ENCODE assay signal across 9 mouse cellular contexts in genomic region chr7:52037600-52038582, GRCm38 (mm10). TPM values are rescaled to one million over a fixed set of nuclear protein-coding genes. Genes with fewer than 3 reads are reported as not detected.
A peak's percentile ranks its signal among the peaks of the same experiment; 100 is the strongest.
DNase-seq lines count a peak whose midpoint lies in the region; ATAC-seq and TF ChIP-seq lines count a peak whose summit lies in the region.
"Had no signal": no experiment of that assay in that cellular context is flagged by ENCODE, and none has a peak within 500 bp of the region (broad histone marks: within the 10 kb centered on the region; RNA-seq: fewer than 3 reads in every experiment).

No protein-coding gene starts in this region.

- no peak overlapping the region for H3K4me2 ChIP-seq in kidney, embryonic 15.5 days
- H3K4me2 ChIP-seq in stomach, postnatal 0 days (replicated peaks; ENCODE audit: low read depth): no peak overlapping the region
- H3K4me2 ChIP-seq: heart, embryonic 13.5 days had no signal

- no peak overlapping the region for H3K9ac ChIP-seq in kidney, embryonic 15.5 days
- H3K9ac ChIP-seq in stomach, postnatal 0 days (ENCODE audit: low read length): no peak overlapping the region
- H3K9ac ChIP-seq: heart, embryonic 13.5 days had no signal

- no peaks in the 10 kb centered on the region for H3K9me3 ChIP-seq in kidney, embryonic 15.5 days (replicated peaks)
- no peaks in the 10 kb centered on the region for H3K9me3 ChIP-seq in stomach, postnatal 0 days (ENCODE audit: control insufficient read depth, low read length)
- H3K9me3 ChIP-seq: heart, embryonic 13.5 days had no signal

- H3K4me1 ChIP-seq in kidney, embryonic 15.5 days: no peaks in the 10 kb centered on the region
- no peaks in the 10 kb centered on the region for H3K4me1 ChIP-seq in stomach, postnatal 0 days (replicated peaks; ENCODE audit: control insufficient read depth, insufficient read depth)
- H3K4me1 ChIP-seq: heart, embryonic 13.5 days had no signal

- TF ChIP-seq CTCF in stomach, postnatal 0 days (IDR thresholded peaks at IDR 0.05; ENCODE audit: low read depth): peak; percentile 81

- no peak overlapping the region for H3K27ac ChIP-seq in kidney, embryonic 15.5 days
- no peak overlapping the region for H3K27ac ChIP-seq in stomach, postnatal 0 days (replicated peaks)
- H3K27ac ChIP-seq: heart, embryonic 13.5 days had no signal

- TF ChIP-seq EP300 in stomach, postnatal 0 days (optimal IDR thresholded peaks at IDR 0.05): no peak

- no peaks in the 10 kb centered on the region for H3K27me3 ChIP-seq in kidney, embryonic 15.5 days
- no peaks in the 10 kb centered on the region for H3K27me3 ChIP-seq in stomach, postnatal 0 days (ENCODE audit: control insufficient read depth, insufficient read depth, low read length)
- H3K27me3 ChIP-seq: heart, embryonic 13.5 days had no signal

- no peak overlapping the region for H3K4me3 ChIP-seq in kidney, embryonic 15.5 days (replicated peaks)
- no peak overlapping the region for H3K4me3 ChIP-seq in stomach, postnatal 0 days (ENCODE audit: low read depth, low read length)
- H3K4me3 ChIP-seq: heart, embryonic 13.5 days had no signal

- ATAC-seq in kidney, embryonic 15.5 days (replicated peaks; ENCODE audit: low FRiP score): 0 out of 2 replicates have a peak, but pooled peaks have one; percentile 25
- no peak for ATAC-seq in stomach, postnatal 0 days (ENCODE audit: low FRiP score, low TSS enrichment)

- 49% methylated on average over 8 of the region's 8 CpGs for WGBS in kidney, embryonic 15.5 days
- 43% methylated on average over 8 of the region's 8 CpGs for WGBS in stomach, postnatal 0 days

- peak; percentile 9 to 18 for DNase-seq in cerebellum, adult 18-20 months
- no peak for DNase-seq in cerebellum, adult 11 months
- peak; percentile 60 for DNase-seq in testis, postnatal 10 days (ENCODE audit: low spot score)
- DNase-seq in testis, postnatal 14 days (ENCODE audit: low spot score): no peak
- peak; percentile 7 for DNase-seq in fibroblast of lung, adult 2 months (ENCODE audit: low read depth)
- DNase-seq in lung, postnatal 36 days: peak; percentile 8
- DNase-seq in stomach, postnatal 0 days (ENCODE audit: low spot score): peak; percentile 24

- H3K36me3 ChIP-seq in kidney, embryonic 15.5 days: no peaks in the 10 kb centered on the region
- H3K36me3 ChIP-seq in stomach, postnatal 0 days (ENCODE audit: control insufficient read depth, insufficient read depth, low read length): no peaks in the 10 kb centered on the region
- H3K36me3 ChIP-seq: heart, embryonic 13.5 days had no signal

RNA-seq across cellular contexts. Expression of gene 1700015G11Rik, which starts 22.4 kb away (rescaled TPM):
- polyA plus RNA-seq in kidney, embryonic 15.5 days (2015; fragmentation: Nextera tagmentation; extraction: Ambion mirVana): not detected in 2 replicates
- not detected in 2 replicates for polyA plus RNA-seq in stomach, postnatal 0 days (2015; fragmentation: Nextera tagmentation; extraction: Ambion mirVana)
- polyA plus RNA-seq: heart, embryonic 13.5 days had no signal

RNA-seq across cellular contexts. Expression of gene Svip, which starts 32.1 kb away (rescaled TPM):
- polyA plus RNA-seq in kidney, embryonic 15.5 days (2015; fragmentation: Nextera tagmentation; extraction: Ambion mirVana): 8.9 and 9.8 TPM in 2 replicates
- polyA plus RNA-seq in stomach, postnatal 0 days (2015; fragmentation: Nextera tagmentation; extraction: Ambion mirVana): 9.7 and 10.4 TPM in 2 replicates

Comparison
In these comparisons a context has a peak if more than half of its experiments do, and no peak if none do; other contexts are left out.
1. DNase-seq: peak in cerebellum, adult 18-20 months (2 of 2), testis, postnatal 10 days (single experiment), fibroblast of lung, adult 2 months (single experiment), lung, postnatal 36 days (single experiment) and stomach, postnatal 0 days (single experiment); none in cerebellum, adult 11 months (single experiment) and testis, postnatal 14 days (single experiment).